7 mouse cellular contexts compared by ENCODE assay signal in the genomic region with DNA sequence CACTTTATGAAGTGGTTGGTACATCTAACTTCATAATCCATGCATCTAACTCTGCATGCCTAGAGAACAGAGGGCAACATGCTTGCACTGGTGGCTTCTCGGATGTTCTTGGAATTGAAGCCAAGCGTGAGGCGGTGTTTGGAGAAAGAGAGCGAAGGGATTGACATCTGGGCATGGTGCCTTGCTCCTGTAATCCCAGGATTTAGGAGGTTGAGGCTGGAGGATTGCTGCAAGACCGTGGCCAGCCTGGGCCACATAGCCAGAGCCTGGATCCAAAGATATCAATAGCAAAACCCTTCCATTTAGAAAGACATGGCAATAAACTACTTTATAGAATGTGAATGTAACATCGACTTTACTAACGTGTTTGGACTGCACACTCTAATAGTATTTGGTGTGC. TPM values are rescaled to one million over a fixed set of nuclear protein-coding genes. Genes with fewer than 3 reads are reported as not detected.
DNase-seq lines count a peak whose midpoint lies in the region; ATAC-seq and TF ChIP-seq lines count a peak whose summit lies in the region.

No protein-coding gene starts in this region.

- H3K9ac ChIP-seq in liver, embryonic 11.5 days (ENCODE audit: low read depth, low read length): no peak overlapping the region
- no peak overlapping the region for H3K9ac ChIP-seq in forebrain, embryonic 12.5 days
- no peak overlapping the region for H3K9ac ChIP-seq in limb, embryonic 14.5 days (ENCODE audit: low read depth, low read length, severe bottlenecking)
- no peak overlapping the region for H3K9ac ChIP-seq in stomach, embryonic 14.5 days (replicated peaks; ENCODE audit: low read depth, low read length)

- peak overlapping the region; percentile 24 for H3K4me3 ChIP-seq in liver, embryonic 11.5 days (ENCODE audit: low read depth, low read length)
- peak overlapping the region; percentile 0; the same call in 1 of the 2 replicates for H3K4me3 ChIP-seq in forebrain, embryonic 12.5 days (replicated peaks)
- H3K4me3 ChIP-seq in limb, embryonic 14.5 days (replicated peaks; ENCODE audit: low read length): no peak overlapping the region
- no peak overlapping the region for H3K4me3 ChIP-seq in stomach, embryonic 14.5 days (ENCODE audit: low read depth, low read length)

- no peak for ATAC-seq in liver, embryonic 11.5 days (replicated peaks; ENCODE audit: low FRiP score)
- no peak for ATAC-seq in forebrain, embryonic 12.5 days (ENCODE audit: low FRiP score)
- ATAC-seq in limb, embryonic 14.5 days (ENCODE audit: low FRiP score, low read depth): no peak
- no peak for ATAC-seq in stomach, embryonic 14.5 days (ENCODE audit: insufficient number of reproducible peaks, insufficient read depth, low FRiP score, low read depth)

- peaks cover 46% of the 10 kb centered on the region for H3K4me1 ChIP-seq in liver, embryonic 11.5 days (replicated peaks; ENCODE audit: control insufficient read depth, insufficient read depth, low read length)
- H3K4me1 ChIP-seq in forebrain, embryonic 12.5 days: peaks cover 45% of the 10 kb centered on the region
- H3K4me1 ChIP-seq in limb, embryonic 14.5 days (ENCODE audit: control insufficient read depth, insufficient read depth, low read length): peaks cover 22% of the 10 kb centered on the region
- peaks cover 34% of the 10 kb centered on the region for H3K4me1 ChIP-seq in stomach, embryonic 14.5 days (ENCODE audit: control insufficient read depth, insufficient read depth, low read length)

- H3K4me2 ChIP-seq in liver, embryonic 11.5 days: peak overlapping the region; percentile 49
- H3K4me2 ChIP-seq in forebrain, embryonic 12.5 days: peak overlapping the region; percentile 28
- peak overlapping the region; percentile 9; the same call in 1 of the 2 replicates for H3K4me2 ChIP-seq in limb, embryonic 14.5 days (replicated peaks; ENCODE audit: low read depth, low read length, severe bottlenecking)
- H3K4me2 ChIP-seq in stomach, embryonic 14.5 days (replicated peaks; ENCODE audit: low read depth, low read length): 0 out of 2 replicates have a peak overlapping the region, but pooled peaks have one; percentile 12

- no peaks in the 10 kb centered on the region for H3K9me3 ChIP-seq in liver, embryonic 11.5 days (ENCODE audit: control insufficient read depth, low read length)
- H3K9me3 ChIP-seq in forebrain, embryonic 12.5 days: no peaks in the 10 kb centered on the region
- no peaks in the 10 kb centered on the region for H3K9me3 ChIP-seq in limb, embryonic 14.5 days (ENCODE audit: control insufficient read depth, low read length)
- H3K9me3 ChIP-seq in stomach, embryonic 14.5 days (ENCODE audit: control insufficient read depth, low read depth, low read length): no peaks in the 10 kb centered on the region

- H3K27ac ChIP-seq in liver, embryonic 11.5 days (ENCODE audit: low read depth, low read length): peak overlapping the region; percentile 15; the same call in 1 of the 2 replicates
- H3K27ac ChIP-seq in forebrain, embryonic 12.5 days: no peak overlapping the region
- H3K27ac ChIP-seq in limb, embryonic 14.5 days (replicated peaks; ENCODE audit: low read depth, low read length): no peak overlapping the region
- no peak overlapping the region for H3K27ac ChIP-seq in stomach, embryonic 14.5 days (ENCODE audit: low read length)

- 82% methylated on average over 7 of the region's 7 CpGs for WGBS in liver, embryonic 11.5 days
- 74% methylated on average over 7 of the region's 7 CpGs for WGBS in forebrain, embryonic 12.5 days
- 81% methylated on average over 7 of the region's 7 CpGs for WGBS in limb, embryonic 14.5 days
- 72% methylated on average over 7 of the region's 7 CpGs for WGBS in stomach, embryonic 14.5 days

- no peak for TF ChIP-seq POLR2A in limb, embryonic 14.5 days (IDR thresholded peaks at IDR 0.05; ENCODE audit: borderline replicate concordance, extremely low read depth, insufficient read depth, insufficient read length)

- H3K36me3 ChIP-seq in liver, embryonic 11.5 days (ENCODE audit: control insufficient read depth, insufficient read depth, low read length): no peaks in the 10 kb centered on the region
- H3K36me3 ChIP-seq in forebrain, embryonic 12.5 days (replicated peaks): peaks cover 3% of the 10 kb centered on the region
- H3K36me3 ChIP-seq in limb, embryonic 14.5 days (ENCODE audit: control insufficient read depth, insufficient read depth, low read length): no peaks in the 10 kb centered on the region
- H3K36me3 ChIP-seq in stomach, embryonic 14.5 days (ENCODE audit: control insufficient read depth, insufficient read depth, low read length): no peaks in the 10 kb centered on the region

- DNase-seq in liver, embryonic 11.5 days (ENCODE audit: low spot score): no peak
- no peak for DNase-seq in liver
- no peak for DNase-seq in limb, embryonic 14.5 days (ENCODE audit: low spot score)
- DNase-seq in gastrocnemius, postnatal 25 days: no peak
- no peak for DNase-seq in thymus, postnatal 36 days

- no peaks in the 10 kb centered on the region for H3K27me3 ChIP-seq in liver, embryonic 11.5 days (replicated peaks; ENCODE audit: control insufficient read depth, insufficient read depth, low read length)
- no peaks in the 10 kb centered on the region for H3K27me3 ChIP-seq in forebrain, embryonic 12.5 days
- H3K27me3 ChIP-seq in limb, embryonic 14.5 days (ENCODE audit: control insufficient read depth, insufficient read depth, low read length): no peaks in the 10 kb centered on the region
- no peaks in the 10 kb centered on the region for H3K27me3 ChIP-seq in stomach, embryonic 14.5 days (ENCODE audit: control insufficient read depth, insufficient read depth, low read length)

RNA-seq across cellular contexts. Expression of a gene that starts 2.0 kb away (rescaled TPM):
- 38.1 and 43.4 TPM in 2 replicates for polyA plus RNA-seq in liver, embryonic 11.5 days (2014; fragmentation: Nextera tagmentation; extraction: Ambion mirVana)
- polyA plus RNA-seq in forebrain, embryonic 12.5 days (2016; fragmentation: Nextera tagmentation; extraction: Ambion mirVana): 62.8 and 68.6 TPM in 2 replicates
- 30.0 and 38.5 TPM in 2 replicates for polyA plus RNA-seq in limb, embryonic 14.5 days (2012; rRNA removed)
- 37.1 and 37.5 TPM in 2 replicates for polyA plus RNA-seq in limb, embryonic 14.5 days (2014; fragmentation: Nextera tagmentation; extraction: Ambion mirVana)
- 33.6 and 34.4 TPM in 2 replicates for polyA plus RNA-seq in stomach, embryonic 14.5 days (2014; fragmentation: Nextera tagmentation; extraction: Ambion mirVana)
- 10 to 100 TPM; 70.9 to 77.3 TPM for total RNA-seq in gastrocnemius, postnatal 25 days (2021)

Comparison
In these comparisons a context has a peak if more than half of its experiments do, and no peak if none do; other contexts are left out.
1. H3K4me3 ChIP-seq: peak in liver, embryonic 11.5 days (single experiment) and forebrain, embryonic 12.5 days (single experiment); none in limb, embryonic 14.5 days (single experiment) and stomach, embryonic 14.5 days (single experiment).
2. Peak in every context shown above with its lines, with median percentiles within 50 percentile points of each other: H3K4me2 ChIP-seq.